ENCODE assay signal across 8 mouse cellular contexts in the genomic region with DNA sequence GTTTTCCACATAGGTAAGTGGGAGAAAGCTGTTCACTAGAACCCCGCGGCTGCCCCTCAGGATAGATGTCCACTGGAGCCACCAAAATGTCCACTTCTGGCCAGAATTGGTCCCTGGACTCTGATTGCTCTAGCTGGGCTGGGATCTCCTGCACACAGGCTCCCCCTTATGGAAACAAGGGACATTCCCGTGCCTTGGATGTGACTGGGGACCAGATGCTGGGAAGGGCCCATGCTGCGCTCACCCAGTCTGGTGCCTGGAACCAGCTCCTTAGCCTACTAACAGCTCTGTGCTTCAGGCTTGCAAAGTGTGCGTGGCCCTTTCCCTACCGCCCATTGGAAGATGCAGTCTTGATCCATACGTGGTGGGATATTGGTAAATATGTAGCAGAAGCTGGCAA.
DNase-seq lines count a peak whose midpoint lies in the region; ATAC-seq and TF ChIP-seq lines count a peak whose summit lies in the region.
"Had no signal": no experiment of that assay in that cellular context is flagged by ENCODE, and none has a peak within 500 bp of the region (broad histone marks: within the 10 kb centered on the region; RNA-seq: fewer than 3 reads in every experiment).

No protein-coding gene starts in this region.

- TF ChIP-seq CTCF in Patski (IDR thresholded peaks at IDR 0.05): peak; percentile 79

- no peaks in the 10 kb centered on the region for H3K27me3 ChIP-seq in Patski
- H3K27me3 ChIP-seq in embryonic facial prominence, embryonic 15.5 days: peaks cover 20% of the 10 kb centered on the region; the same call in 1 of the 2 replicates
- 0 out of 2 replicates have a peak, but pooled peaks cover 13% of the 10 kb centered on the region for H3K27me3 ChIP-seq in hindbrain, embryonic 13.5 days
- no peaks in the 10 kb centered on the region for H3K27me3 ChIP-seq in neural tube, embryonic 15.5 days (replicated peaks)

- no peak overlapping the region for H3K4me3 ChIP-seq in embryonic facial prominence, embryonic 15.5 days (replicated peaks)
- H3K4me3 ChIP-seq in hindbrain, embryonic 13.5 days: no peak overlapping the region
- no peak overlapping the region for H3K4me3 ChIP-seq in neural tube, embryonic 15.5 days (replicated peaks)

- peak; percentile 47 for ATAC-seq in Patski
- 0 out of 2 replicates have a peak, but pooled peaks have one; percentile 30 for ATAC-seq in embryonic facial prominence, embryonic 15.5 days (ENCODE audit: insufficient number of reproducible peaks, low FRiP score, low TSS enrichment, low read depth)
- ATAC-seq in hindbrain, embryonic 13.5 days (ENCODE audit: low FRiP score): peak; percentile 63; the same call in 1 of the 2 replicates
- ATAC-seq in neural tube, embryonic 15.5 days (ENCODE audit: low FRiP score): peak; percentile 70; the same call in 1 of the 2 replicates
- ATAC-seq in erythroblast, adult 5-6 weeks (replicated peaks; ENCODE audit: low FRiP score, poor library complexity, severe bottlenecking): no peak

- intact Hi-C loops in left cerebral cortex, postnatal 10 days (cut with DNase I): loop anchor here (2.0 kb wide), 1 partner anchor 242 kb away; no protein-coding TSS in a partner anchor

- no peaks in the 10 kb centered on the region for H3K36me3 ChIP-seq in embryonic facial prominence, embryonic 15.5 days
- no peaks in the 10 kb centered on the region for H3K36me3 ChIP-seq in hindbrain, embryonic 13.5 days
- no peaks in the 10 kb centered on the region for H3K36me3 ChIP-seq in neural tube, embryonic 15.5 days

- no peak for DNase-seq in Patski (ENCODE audit: low read depth, low spot score)
- DNase-seq in adrenal gland, postnatal 36 days: peak; percentile 61 to 65
- peak; percentile 46 to 61 for DNase-seq in left cerebral cortex, postnatal 10 days (ENCODE audit: extremely low spot score in 1 of 2, low spot score in 2 of 2)

- 24% methylated on average over 7 of the region's 7 CpGs for WGBS in embryonic facial prominence, embryonic 15.5 days
- 32% methylated on average over 7 of the region's 7 CpGs for WGBS in hindbrain, embryonic 13.5 days
- WGBS in neural tube, embryonic 15.5 days: 38% methylated on average over 7 of the region's 7 CpGs

- POLR2A ChIA-PET in Patski (lab: Charles Lee): interaction anchor here (0.7 kb wide), 1 partner anchor 253 kb away, joined by 3 read pairs; no protein-coding TSS in a partner anchor

- H3K9me3 ChIP-seq in embryonic facial prominence, embryonic 15.5 days (replicated peaks): no peaks in the 10 kb centered on the region
- H3K9me3 ChIP-seq in hindbrain, embryonic 13.5 days: no peaks in the 10 kb centered on the region
- H3K9me3 ChIP-seq in neural tube, embryonic 15.5 days (replicated peaks): no peaks in the 10 kb centered on the region

- no peak overlapping the region for H3K9ac ChIP-seq in embryonic facial prominence, embryonic 15.5 days
- H3K9ac ChIP-seq in hindbrain, embryonic 13.5 days: no peak overlapping the region
- H3K9ac ChIP-seq in neural tube, embryonic 15.5 days (replicated peaks): no peak overlapping the region

- H3K4me2 ChIP-seq in embryonic facial prominence, embryonic 15.5 days (replicated peaks): no peak overlapping the region
- H3K4me2 ChIP-seq in hindbrain, embryonic 13.5 days: no peak overlapping the region
- H3K4me2 ChIP-seq in neural tube, embryonic 15.5 days: no peak overlapping the region

- in situ Hi-C loops in Patski (cut with MboI; ENCODE audit: low pct_unique_long_range_greater_than_20kb): loop anchor here (5.0 to 25.0 kb wide), 2 partner anchors 145 to 240 kb away; partner anchors contain the start of gene Smim23

- H3K27ac ChIP-seq in embryonic facial prominence, embryonic 15.5 days (replicated peaks): no peak overlapping the region
- H3K27ac ChIP-seq in hindbrain, embryonic 13.5 days: no peak overlapping the region
- no peak overlapping the region for H3K27ac ChIP-seq in neural tube, embryonic 15.5 days (replicated peaks)
- H3K27ac ChIP-seq: macrophage had no signal

- H3K4me1 ChIP-seq in embryonic facial prominence, embryonic 15.5 days: no peaks in the 10 kb centered on the region
- no peaks in the 10 kb centered on the region for H3K4me1 ChIP-seq in hindbrain, embryonic 13.5 days (replicated peaks)
- no peaks in the 10 kb centered on the region for H3K4me1 ChIP-seq in neural tube, embryonic 15.5 days

- CTCF ChIA-PET in Patski (lab: Charles Lee): interaction anchor here (1.2 kb wide), 2 partner anchors 16 to 31 kb away, joined by 3 to 4 read pairs; no protein-coding TSS in a partner anchor
